Mouse (Mus musculus) natural killer cell, adult 2 months (primary cell): ENCODE results near the gene Dnm2.
"Not testable (repeated sequence)": the region's sequence is repeated elsewhere in the genome, so short reads cannot be mapped to it uniquely, and the experiment has no call there.

ENCODE experiments used
- DNase-seq, 2 experiments: peaks; one replicate each; pipeline ENCODE4 v3.0.0; 2022; ENCODE audit warnings: low spot score in 2 of 2

The Dnm2 gene

GRCm38 (mm10) chr9:21456246-21456929, 31.7 kb downstream of the Dnm2 start:
- DNase-seq: no peak

- DNase-seq: no peak
These were observed 32.4 kb downstream of the Dnm2 start for GRCm38 (mm10) chr9:21456930-21457634.

- DNase-seq: no peak
These were observed 34.1 kb downstream of the Dnm2 start for GRCm38 (mm10) chr9:21458821-21459220.

GRCm38 (mm10) chr9:21460400-21460940, 35.8 kb downstream of the Dnm2 start:
- DNase-seq: no peak

- peak; percentile 71 to 82 for DNase-seq
These were observed 38.5 kb downstream of the Dnm2 start for GRCm38 (mm10) chr9:21463138-21463590.

GRCm38 (mm10) chr9:21463766-21464564, 39.3 kb downstream of the Dnm2 start:
- peak; percentile 9 to 22 for DNase-seq

GRCm38 (mm10) chr9:21464565-21464928, 39.8 kb downstream of the Dnm2 start:
- not testable (repeated sequence) for DNase-seq

- peak; percentile 53 to 72 for DNase-seq
These were observed 44.6 kb downstream of the Dnm2 start for GRCm38 (mm10) chr9:21469032-21470024.

- DNase-seq: no peak
These were observed 48.2 kb downstream of the Dnm2 start for GRCm38 (mm10) chr9:21472913-21473312.

GRCm38 (mm10) chr9:21477707-21478106, 53.0 kb downstream of the Dnm2 start:
- DNase-seq: no peak

- no peak for DNase-seq
These were observed 59.4 kb downstream of the Dnm2 start for GRCm38 (mm10) chr9:21484065-21484464.

- DNase-seq: not testable (repeated sequence)
These were observed 63.5 kb downstream of the Dnm2 start for GRCm38 (mm10) chr9:21488246-21488645.

GRCm38 (mm10) chr9:21490696-21491095, 66.0 kb downstream of the Dnm2 start:
- DNase-seq: no peak

- DNase-seq: no peak
These were observed 69.2 kb downstream of the Dnm2 start for GRCm38 (mm10) chr9:21493907-21494306.

- no peak for DNase-seq
These were observed 70.0 kb downstream of the Dnm2 start for GRCm38 (mm10) chr9:21494726-21495125.

GRCm38 (mm10) chr9:21496308-21497049, 71.8 kb downstream of the Dnm2 start:
- no peak for DNase-seq

GRCm38 (mm10) chr9:21497050-21497542, 72.4 kb downstream of the Dnm2 start:
- DNase-seq: no peak

GRCm38 (mm10) chr9:21497664-21498063, 73.0 kb downstream of the Dnm2 start:
- no peak for DNase-seq

- DNase-seq: no peak
These were observed 73.7 kb downstream of the Dnm2 start for GRCm38 (mm10) chr9:21498284-21498902.

GRCm38 (mm10) chr9:21503352-21503751, 78.6 kb downstream of the Dnm2 start:
- DNase-seq: no peak
